Mouse (Mus musculus): ENCODE data around the gene G3bp2.
"Not testable (repeated sequence)": the region's sequence is repeated elsewhere in the genome, so short reads cannot be mapped to it uniquely, and the experiment has no call there.

The G3bp2 gene

GRCm38 (mm10) chr5:92083417-92084038 is at the start of gene G3bp2:
G3bp2 (minus strand) TSS chr5:92083719.
- peak; percentile 93 to 95 for DNase-seq (ENCODE audit: low spot score in 2 of 2)

DNA sequence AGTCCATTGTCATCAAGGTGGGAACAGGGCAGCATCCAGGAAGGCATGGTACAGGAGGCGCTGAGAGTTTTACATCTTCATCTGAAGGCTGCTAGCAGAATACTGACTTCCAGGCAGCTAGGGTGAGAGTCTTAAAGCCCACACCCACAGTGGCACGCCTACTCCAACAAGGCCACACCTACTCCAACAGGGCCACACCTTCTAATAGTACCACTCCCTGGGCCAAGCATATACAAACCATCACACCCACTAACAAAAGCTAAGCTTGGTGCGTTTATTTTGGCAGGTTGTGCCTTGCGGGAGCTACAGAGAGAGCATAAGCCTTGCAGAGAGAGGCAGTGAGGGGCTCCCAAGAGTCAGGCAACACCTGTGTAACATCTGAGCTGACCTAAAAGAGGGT is 49.5 kb upstream of the G3bp2 start:
- DNase-seq (ENCODE audit: low spot score in 2 of 2) = not testable (repeated sequence)

DNA sequence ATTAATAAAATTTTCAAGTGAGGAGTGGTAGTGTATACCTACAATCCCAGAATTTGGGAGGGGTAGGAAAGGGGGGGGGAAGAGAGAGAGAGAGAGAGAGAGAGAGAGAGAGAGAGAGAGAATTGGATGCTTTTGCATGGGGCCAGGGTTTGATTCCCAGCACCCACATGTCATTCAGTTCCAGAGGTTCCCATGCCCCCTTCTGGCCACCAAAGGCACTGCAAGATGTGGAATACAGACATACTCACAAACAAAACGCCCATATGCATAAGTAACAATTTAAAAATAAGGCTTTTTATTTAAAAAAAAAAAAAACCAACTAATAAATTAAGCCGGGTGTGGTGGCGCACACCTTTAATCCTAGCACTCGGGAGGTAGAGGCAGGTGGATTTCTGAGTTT is 48.6 kb upstream of the G3bp2 start:
- no peak for DNase-seq (ENCODE audit: low spot score in 2 of 2)

GRCm38 (mm10) chr5:92130040-92130682 is 46.6 kb upstream of the G3bp2 start:
- DNase-seq (ENCODE audit: low spot score in 2 of 2) = no peak

DNA sequence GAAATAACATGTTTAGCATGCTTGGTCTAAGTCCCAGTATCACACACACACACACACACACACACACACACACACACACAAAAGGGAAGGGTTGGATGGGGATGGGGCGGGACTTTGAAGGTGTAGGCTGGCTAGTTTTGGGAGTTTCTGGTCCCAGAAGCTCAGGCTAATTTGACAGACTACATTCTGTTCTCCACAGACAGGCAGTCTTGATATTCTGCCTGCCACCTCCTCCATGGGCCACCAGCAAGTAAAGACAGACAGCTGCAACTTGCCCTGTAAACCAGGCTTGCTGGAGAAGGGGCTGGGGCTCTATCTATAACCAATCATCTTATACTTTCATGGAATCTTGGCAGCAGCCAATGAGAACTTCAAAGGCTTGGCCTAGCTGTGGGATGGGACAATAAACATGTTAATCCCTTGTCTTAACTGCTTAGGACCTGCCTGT is 45.8 kb upstream of the G3bp2 start:
- no peak for DNase-seq (ENCODE audit: low spot score in 2 of 2)

GRCm38 (mm10) chr5:92128570-92128969 is 45.1 kb upstream of the G3bp2 start:
- no peak for DNase-seq (ENCODE audit: low spot score in 2 of 2)

DNA sequence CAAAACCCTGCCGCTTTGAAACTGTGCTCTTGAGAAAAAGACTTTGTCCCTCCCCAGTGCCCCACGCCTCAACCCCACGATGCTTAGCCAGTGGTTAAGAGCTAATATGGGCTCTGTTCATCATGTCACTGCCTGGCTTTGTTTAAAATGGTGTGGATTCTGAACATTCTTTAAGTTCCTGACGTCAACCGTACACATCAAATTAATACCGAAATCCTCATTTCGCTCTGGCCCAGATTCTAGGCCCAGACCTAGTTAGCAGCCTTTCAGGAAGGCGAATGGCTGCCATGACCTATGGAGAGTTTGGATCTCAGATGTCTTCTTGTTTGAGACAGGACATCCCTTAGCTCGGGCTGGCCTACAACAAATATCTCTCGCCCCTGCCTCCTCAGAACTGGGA is 44.2 kb upstream of the G3bp2 start:
- DNase-seq (ENCODE audit: low spot score in 2 of 2) = no peak

DNA sequence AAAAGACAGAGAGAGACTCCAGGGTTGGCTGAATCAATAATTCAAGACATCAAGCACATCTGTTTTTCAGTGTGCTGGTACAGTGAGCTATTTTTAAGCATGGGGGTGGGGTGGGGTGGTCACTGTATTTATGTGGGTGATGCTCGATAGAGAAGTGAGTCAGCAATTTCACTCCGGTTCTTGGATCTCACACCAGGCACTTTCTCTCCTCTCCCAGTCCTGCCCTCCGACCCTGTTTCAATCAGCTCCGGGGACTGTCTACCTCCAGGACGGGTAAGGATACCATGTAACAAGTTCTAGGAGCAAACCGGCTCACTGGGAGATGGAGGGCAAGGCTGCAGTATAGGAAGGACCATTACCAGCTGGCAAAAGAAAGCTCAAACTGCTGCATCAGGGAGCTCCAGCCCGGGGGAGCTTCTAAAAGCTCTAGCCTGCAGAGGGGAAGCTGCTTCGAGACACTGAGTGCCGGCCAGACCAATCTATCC is 43.7 kb upstream of the G3bp2 start:
- no peak for DNase-seq (ENCODE audit: low spot score in 2 of 2)

DNA sequence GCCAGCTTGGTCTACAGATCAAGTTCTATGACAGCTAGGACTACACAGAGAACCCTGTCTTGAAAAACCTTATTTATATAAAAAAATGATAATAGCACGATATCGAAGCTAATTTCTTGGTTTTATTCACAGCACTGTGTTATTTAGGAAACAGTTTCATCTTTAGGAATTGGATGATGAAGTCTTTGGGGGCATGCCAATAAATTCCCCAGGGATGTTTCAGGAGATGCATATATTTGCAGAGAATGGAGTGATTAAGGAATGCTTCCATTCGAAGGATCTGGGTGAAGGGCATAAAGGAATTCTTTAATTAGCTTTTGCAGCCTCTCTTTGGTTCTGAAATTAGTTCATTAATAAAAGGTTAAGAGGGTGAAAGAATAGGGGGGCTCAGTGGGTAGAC is 41.9 kb upstream of the G3bp2 start:
- DNase-seq (ENCODE audit: low spot score in 2 of 2) = no peak

GRCm38 (mm10) chr5:92121636-92122035 is 38.1 kb upstream of the G3bp2 start:
- no peak for DNase-seq (ENCODE audit: low spot score in 2 of 2)

- DNase-seq (ENCODE audit: low spot score in 2 of 2) = peak in 1 of 2 experiments; percentile 56
Observed at GRCm38 (mm10) chr5:92117823-92118403, 34.4 kb upstream of the G3bp2 start.

DNA sequence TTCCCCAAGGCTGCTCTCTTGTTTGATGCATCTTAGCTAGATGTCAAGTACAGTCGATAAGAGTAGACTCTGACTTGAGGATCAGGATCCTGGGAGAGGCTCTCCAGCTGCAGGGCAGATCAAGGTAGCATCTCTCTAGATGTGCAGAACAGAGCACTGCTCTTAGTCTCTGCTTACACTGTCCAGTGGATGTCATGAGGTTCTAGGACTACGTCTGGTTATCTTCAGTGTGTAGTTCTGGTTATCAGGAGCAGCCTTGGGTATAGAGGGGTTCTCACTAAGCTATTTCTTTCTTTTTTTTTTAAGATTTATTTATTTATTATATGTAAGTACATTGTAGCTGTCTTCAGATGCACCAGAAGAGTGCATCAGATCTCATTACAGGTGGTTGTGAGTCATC is 31.4 kb upstream of the G3bp2 start:
- no peak for DNase-seq (ENCODE audit: low spot score in 2 of 2)

DNA sequence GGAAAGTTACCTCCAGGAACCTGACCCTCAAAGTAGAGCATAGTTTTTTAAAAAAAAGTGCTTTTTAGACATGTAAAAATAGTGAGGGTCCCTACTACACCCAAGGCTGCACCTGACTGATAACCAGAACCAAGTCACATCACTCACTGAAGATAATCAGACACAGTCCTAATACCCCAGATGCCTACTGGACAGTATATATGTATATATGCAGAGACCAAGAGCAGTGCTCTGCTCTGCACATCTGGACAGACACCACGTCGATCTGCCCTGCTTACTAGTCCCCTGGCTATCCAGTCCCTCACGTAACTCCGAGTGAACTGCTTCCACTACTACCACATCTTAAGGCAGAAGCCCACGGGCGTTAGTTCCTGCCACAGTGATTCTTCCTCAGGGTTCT is 30.7 kb upstream of the G3bp2 start:
- DNase-seq (ENCODE audit: low spot score in 2 of 2) = no peak

DNA sequence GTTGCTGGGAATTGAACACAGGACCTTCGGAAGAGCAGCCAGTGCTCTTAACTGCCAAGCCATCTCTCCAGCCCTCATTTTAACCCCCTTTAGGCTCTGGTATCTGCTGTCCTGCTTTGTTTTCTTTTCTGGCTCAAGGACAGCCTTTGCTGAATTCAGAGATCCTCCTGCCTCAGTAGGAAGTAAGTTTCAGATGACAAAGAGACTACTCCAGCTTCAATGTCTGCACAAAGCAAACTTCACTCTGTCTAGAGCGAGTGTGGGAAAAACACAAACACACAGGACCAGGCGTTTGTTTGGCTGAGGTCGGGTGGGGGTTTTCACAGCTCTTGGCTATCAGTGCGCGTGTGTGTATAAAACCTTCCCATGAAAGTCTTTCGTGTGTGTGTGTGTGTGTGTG is 30.0 kb upstream of the G3bp2 start:
- DNase-seq (ENCODE audit: low spot score in 2 of 2) = no peak

GRCm38 (mm10) chr5:92112585-92112984 is 29.1 kb upstream of the G3bp2 start:
- no peak for DNase-seq (ENCODE audit: low spot score in 2 of 2)

DNA sequence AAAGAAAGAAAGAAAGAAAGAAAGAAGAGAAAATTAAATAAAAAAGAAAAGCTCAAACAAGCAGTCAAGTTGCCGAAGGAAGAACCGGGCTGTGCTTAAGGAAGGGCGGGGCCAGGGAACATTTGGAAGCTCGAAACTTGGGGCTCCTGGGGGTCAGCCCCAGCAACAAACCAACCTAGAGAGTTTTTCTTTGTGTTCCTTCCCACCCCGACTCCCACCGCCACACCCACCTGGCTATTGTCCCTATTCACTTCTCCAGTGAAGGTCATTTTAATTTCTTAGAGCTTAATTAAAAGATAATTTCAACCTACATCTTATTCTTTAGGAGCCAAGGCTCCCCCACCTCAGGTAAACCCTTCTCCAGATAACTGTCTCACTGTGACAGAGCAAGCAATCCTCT is 28.7 kb upstream of the G3bp2 start:
- no peak for DNase-seq (ENCODE audit: low spot score in 2 of 2)

GRCm38 (mm10) chr5:92110818-92111355 is 27.4 kb upstream of the G3bp2 start:
- DNase-seq (ENCODE audit: low spot score in 2 of 2) = no peak

- no peak for DNase-seq (ENCODE audit: low spot score in 2 of 2)
Observed at GRCm38 (mm10) chr5:92107282-92107681, 23.8 kb upstream of the G3bp2 start.

DNA sequence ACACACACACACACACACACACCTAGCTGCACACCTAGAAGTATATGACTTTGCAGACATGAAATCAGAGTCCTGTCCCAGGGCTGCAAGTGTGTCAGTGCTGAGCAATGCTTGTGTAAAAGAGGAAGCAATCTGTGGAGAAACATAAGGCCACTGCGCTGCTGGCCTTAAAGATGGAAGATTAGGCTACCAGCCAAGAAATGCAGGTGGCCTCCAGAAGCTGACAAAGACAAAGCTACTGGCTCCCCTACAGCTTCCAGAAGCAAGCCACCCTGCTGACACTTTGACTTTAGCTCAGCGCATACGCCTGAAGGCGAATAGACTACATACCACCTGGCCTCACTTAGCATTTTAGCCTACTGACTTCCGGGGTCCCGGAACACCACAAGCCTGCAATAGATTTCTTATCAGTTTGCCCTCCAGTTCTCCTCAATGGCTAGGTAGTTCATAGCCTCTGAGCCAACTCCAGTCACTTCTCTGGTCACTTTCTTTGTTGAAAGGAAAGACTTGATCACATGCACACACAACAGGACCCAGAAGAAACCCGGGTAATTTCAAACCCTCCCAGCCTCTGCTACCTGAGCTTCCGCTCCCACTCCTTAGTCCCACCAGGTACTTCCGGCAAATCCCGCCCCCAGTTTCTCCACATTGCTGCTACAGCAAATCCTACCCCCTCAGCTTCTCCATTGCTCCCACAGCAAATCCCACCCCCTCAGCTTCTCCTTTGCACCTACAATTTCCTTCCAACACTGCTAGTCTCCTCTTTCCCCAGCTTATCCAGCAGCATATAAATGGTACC is 23.0 kb upstream of the G3bp2 start:
- no peak for DNase-seq (ENCODE audit: low spot score in 2 of 2)

DNA sequence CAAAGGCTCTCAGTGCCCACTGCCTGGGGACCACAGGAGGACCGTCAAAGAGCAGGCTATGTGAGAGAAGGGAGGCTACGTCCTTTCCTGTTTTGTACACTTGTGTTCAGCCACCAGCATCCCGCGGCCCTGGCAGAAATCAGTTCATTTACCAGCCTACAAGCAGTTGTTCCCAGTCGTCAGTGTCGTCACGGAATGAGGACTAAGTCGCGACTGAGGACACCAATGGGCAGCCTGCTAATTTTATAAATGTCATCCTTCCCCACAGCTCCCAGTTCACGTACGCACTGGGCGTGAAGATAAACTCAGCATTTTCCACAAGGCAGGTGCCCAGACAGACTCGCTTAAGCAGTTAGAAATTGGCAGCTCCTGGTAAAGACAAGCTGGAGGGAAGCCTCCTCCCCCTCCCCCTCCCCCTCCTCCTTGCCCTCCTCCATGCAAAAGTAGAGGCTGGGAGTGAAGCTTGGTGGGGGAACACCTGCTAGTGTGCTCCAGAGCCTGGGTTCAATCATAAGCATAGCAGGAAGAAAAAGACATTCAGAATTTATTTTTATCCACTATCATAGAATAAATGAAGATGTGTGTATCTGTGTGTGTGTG is 20.4 kb upstream of the G3bp2 start:
- no peak for DNase-seq (ENCODE audit: low spot score in 2 of 2)

- no peak for DNase-seq (ENCODE audit: low spot score in 2 of 2)
Observed at GRCm38 (mm10) chr5:92103062-92103461, 19.5 kb upstream of the G3bp2 start.

DNA sequence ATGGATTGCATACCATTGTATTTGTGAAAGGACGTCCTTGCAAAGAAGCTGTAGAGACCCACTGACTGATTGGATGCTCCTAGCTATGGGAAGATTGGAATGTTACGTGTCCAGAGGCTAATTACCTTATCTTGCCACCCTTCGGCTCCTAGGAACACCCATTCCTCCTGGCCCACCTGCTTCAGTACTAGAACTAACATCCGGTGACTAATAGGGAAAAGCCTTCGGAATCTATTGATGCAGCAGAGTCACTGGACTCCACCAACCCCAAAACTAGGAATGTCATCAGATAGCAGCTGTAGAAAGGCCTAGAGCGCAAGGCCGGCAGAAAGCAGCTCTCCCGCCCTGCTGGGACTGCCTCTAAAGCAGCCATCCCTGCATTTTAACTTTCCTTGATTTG is 18.1 kb upstream of the G3bp2 start:
- DNase-seq (ENCODE audit: low spot score in 2 of 2) = no peak
